8 mouse cellular contexts compared by ENCODE assay signal in the genomic region with DNA sequence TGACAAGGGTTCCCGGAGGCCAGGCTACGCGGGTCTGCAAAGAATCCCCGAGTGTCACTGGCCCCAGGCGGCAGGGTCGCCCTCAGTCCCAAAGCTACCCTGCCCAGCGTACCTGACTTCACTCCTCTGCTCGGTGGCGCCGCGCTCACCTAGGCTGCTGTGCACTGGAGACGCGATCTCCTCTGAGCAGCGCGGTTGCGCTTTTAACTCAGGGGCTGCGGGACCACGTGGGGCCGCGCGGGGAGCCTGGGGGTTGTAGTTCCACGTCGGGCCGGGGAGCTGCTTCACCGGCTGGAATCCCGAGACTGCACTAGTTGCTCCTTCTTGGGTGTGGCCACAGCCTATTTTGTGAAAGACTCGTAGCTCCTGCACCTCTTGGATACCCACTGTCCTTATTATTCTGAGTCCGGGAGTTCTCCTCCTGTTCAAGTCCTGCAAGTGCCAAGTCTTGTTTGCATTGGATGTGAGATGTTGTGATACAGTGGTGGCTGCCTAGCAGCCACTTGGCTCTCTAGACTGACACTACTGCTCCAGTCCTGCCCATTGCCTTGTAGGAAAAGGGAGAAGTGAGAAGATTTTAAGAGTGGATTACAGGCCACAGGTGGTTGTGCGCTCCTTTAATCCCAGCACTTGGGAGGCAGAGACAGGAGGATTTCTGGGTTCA. TPM values are rescaled to one million over a fixed set of nuclear protein-coding genes. Genes with fewer than 3 reads are reported as not detected.
DNase-seq lines count a peak whose midpoint lies in the region; ATAC-seq and TF ChIP-seq lines count a peak whose summit lies in the region.

Gene Npl (minus strand): TSS at position 510 of the 664 bp plus-strand sequence.

- peak within 1 kb of the TSS; percentile 72 for H3K4me2 ChIP-seq in hindbrain, postnatal 0 days (ENCODE audit: low read depth, low read length)

- H3K36me3 ChIP-seq in hindbrain, postnatal 0 days (ENCODE audit: insufficient read depth, low read length), result no peaks in the 10 kb centered on the region
- peaks cover 3% of the 10 kb centered on the region for H3K36me3 ChIP-seq in megakaryocyte, embryonic 14.5 days (replicated peaks; ENCODE audit: low read length)

- no peak for TF ChIP-seq CTCF in cortical plate, adult 2 months (IDR thresholded peaks at IDR 0.05; ENCODE audit: extremely low read depth, insufficient read depth, low read length)
- no peak; the same call in 1 of the 2 replicates for TF ChIP-seq CTCF in hindbrain, postnatal 0 days (IDR thresholded peaks at IDR 0.05; ENCODE audit: low read depth)

- peak; percentile 82; the same call in 1 of the 2 replicates for TF ChIP-seq POLR2A in cortical plate, adult 2 months (IDR thresholded peaks at IDR 0.05; ENCODE audit: extremely low read depth, insufficient read depth, low read length)

- H3K4me1 ChIP-seq in cortical plate, adult 2 months (ENCODE audit: control insufficient read depth, insufficient read depth, low read length), result no peaks in the 10 kb centered on the region
- H3K4me1 ChIP-seq in hindbrain, postnatal 0 days (ENCODE audit: insufficient read depth, low read length), result no peaks in the 10 kb centered on the region
- peaks cover 30% of the 10 kb centered on the region for H3K4me1 ChIP-seq in megakaryocyte, embryonic 14.5 days

- no peaks in the 10 kb centered on the region for H3K9me3 ChIP-seq in hindbrain, postnatal 0 days (ENCODE audit: low read length)
- H3K9me3 ChIP-seq in megakaryocyte, embryonic 14.5 days, result no peaks in the 10 kb centered on the region

- peak within 1 kb of the TSS; percentile 52 for H3K9ac ChIP-seq in hindbrain, postnatal 0 days (replicated peaks; ENCODE audit: low read length)

- H3K27me3 ChIP-seq in hindbrain, postnatal 0 days (ENCODE audit: insufficient read depth, low read length), result no peaks in the 10 kb centered on the region
- H3K27me3 ChIP-seq in megakaryocyte, embryonic 14.5 days (replicated peaks), result peaks cover 5% of the 10 kb centered on the region

- ATAC-seq in hindbrain, postnatal 0 days, result peak; percentile 94

- H3K4me3 ChIP-seq in cortical plate, adult 2 months (ENCODE audit: insufficient read depth, low read length), result peak within 1 kb of the TSS; percentile 65
- peak within 1 kb of the TSS; percentile 57 for H3K4me3 ChIP-seq in hindbrain, postnatal 0 days (ENCODE audit: low read length)
- peak within 1 kb of the TSS; percentile 96 for H3K4me3 ChIP-seq in megakaryocyte, embryonic 14.5 days (replicated peaks)

- intact Hi-C loops in left cerebral cortex, postnatal 10 days (cut with DNase I), result loop anchor here (5.0 kb wide), 1 partner anchor 62 kb away; the partner anchor contains the start of gene Dhx9

- peak; percentile 77 for DNase-seq in WW6 (ENCODE audit: low read depth, low spot score)
- DNase-seq in gastrocnemius, postnatal 10 days, result peak; percentile 80
- DNase-seq in hindbrain, postnatal 0 days (ENCODE audit: low spot score), result peak; percentile 84
- DNase-seq in left cerebral cortex, postnatal 10 days (ENCODE audit: extremely low spot score in 1 of 2, low spot score in 2 of 2), result peak; percentile 67 to 85
- peak; percentile 76 to 77 for DNase-seq in right cerebral cortex, adult 2 months (ENCODE audit: low spot score in 2 of 2)
- DNase-seq in urinary bladder, postnatal 25 days (ENCODE audit: low spot score), result peak; percentile 69

- WGBS in hindbrain, postnatal 0 days, result 5% methylated on average over 29 of the region's 29 CpGs

- H3K27ac ChIP-seq in cortical plate, adult 2 months (ENCODE audit: insufficient read depth, low read length), result no peak within 1 kb of the TSS
- no peak within 1 kb of the TSS for H3K27ac ChIP-seq in hindbrain, postnatal 0 days

RNA-seq across cellular contexts. Expression of gene Npl, which starts in this region (rescaled TPM):
- polyA plus RNA-seq in cortical plate, adult 2 months (2012; rRNA removed), result 3.3 and 3.5 TPM in 2 replicates
- 1 to 10 TPM; 2.9 to 3.3 TPM for total RNA-seq in gastrocnemius, postnatal 10 days (2021)
- 7.3 and 9.4 TPM in 2 replicates for total RNA-seq in hindbrain, postnatal 0 days (2014; rRNA removed)
- 18.3 and 20.2 TPM in 2 replicates for polyA plus RNA-seq in hindbrain, postnatal 0 days (2015; fragmentation: Nextera tagmentation; extraction: Ambion mirVana)
- 1 to 10 TPM; 5.8 to 5.9 TPM for total RNA-seq in left cerebral cortex, postnatal 10 days (2021)
- 1.6 TPM in 2 replicates for polyA plus RNA-seq in megakaryocyte, embryonic 14.5 days (2012; ENCODE audit: insufficient read depth, low replicate concordance)
